Mouse (Mus musculus) heart, adult 18-20 months (tissue): ENCODE measurements around the gene Gm10553. TPM values are rescaled to one million over a fixed set of nuclear protein-coding genes. Genes with fewer than 3 reads are reported as not detected.

Source experiments
- total RNA-seq, 2 experiments: library from RNA; stranded (reverse); gene quantifications; 2 replicates each; pipeline ENCODE4 v1.2.3; 2021

The Gm10553 gene
- total RNA-seq, 2 experiments from 2014 or later, result not detected

Other genes starting within 250 kb of the Gm10553 start
- under 1 TPM; 0.35 to 0.36 TPM for gene Slc16a14, start 165.0 kb upstream of the Gm10553 start, total RNA-seq
- under 1 TPM in 1 of 2 experiments, not detected in 1; 0.39 TPM for gene A530032D15Rik, start 9.7 kb downstream of the Gm10553 start, total RNA-seq
- gene C130026I21Rik, start 170.4 kb downstream of the Gm10553 start, total RNA-seq, result 1 to 10 TPM in 1 of 2 experiments, under 1 TPM in 1; 0.97 to 2.7 TPM